Mouse (Mus musculus) forelimb bud, embryonic 11.5 days (tissue): ENCODE data around the gene Nckap5.

Experiments used
- DNase-seq: peaks from one replicate; pipeline ENCODE4 v3.0.0-alpha.2; 2012; ENCODE audit warnings: low read depth, low spot score

The Nckap5 gene

DNA sequence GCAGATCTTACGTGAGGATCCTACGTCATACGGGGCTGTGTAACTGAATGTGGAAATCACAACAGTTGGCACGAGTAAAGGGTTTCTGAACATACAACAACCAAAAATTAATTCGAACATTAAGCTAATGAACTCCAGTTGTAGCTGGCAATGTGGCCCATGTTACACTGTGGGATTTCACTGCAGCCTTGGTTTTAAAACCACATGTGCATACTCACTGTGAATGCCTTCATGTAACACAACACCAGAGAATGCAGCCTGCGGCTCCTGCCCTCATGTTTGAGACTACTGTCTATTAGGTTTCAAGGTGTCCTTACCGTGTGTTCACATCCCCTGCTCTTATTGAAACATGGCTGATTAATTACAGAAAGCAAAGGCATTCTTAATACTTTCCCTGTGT, 269.7 kb downstream of the Nckap5 start:
- peak; percentile 60 for DNase-seq

DNA sequence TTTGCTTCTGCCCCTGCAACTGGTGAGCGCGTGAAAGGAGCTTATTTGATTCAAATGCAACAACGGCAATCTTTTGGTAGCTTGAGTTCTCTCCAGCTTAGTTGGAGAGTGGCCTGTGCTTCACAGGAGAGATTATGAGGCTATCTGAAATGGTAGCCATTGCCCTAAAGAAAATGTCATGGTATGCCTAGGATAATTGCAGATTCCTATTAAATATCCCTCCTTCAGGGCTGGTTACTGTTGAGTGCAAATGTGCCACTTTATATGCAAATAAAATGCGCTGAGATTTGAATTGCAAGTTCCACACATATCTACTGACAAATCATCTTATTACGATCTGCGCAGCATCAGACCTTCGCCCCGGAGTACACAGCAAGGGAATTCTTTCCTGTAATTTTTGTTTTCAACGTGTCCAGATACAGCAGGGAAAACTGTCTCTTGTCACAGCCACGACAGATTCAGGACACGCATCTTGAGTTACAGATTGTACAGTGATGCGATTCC, 272.8 kb downstream of the Nckap5 start:
- DNase-seq = no peak

DNA sequence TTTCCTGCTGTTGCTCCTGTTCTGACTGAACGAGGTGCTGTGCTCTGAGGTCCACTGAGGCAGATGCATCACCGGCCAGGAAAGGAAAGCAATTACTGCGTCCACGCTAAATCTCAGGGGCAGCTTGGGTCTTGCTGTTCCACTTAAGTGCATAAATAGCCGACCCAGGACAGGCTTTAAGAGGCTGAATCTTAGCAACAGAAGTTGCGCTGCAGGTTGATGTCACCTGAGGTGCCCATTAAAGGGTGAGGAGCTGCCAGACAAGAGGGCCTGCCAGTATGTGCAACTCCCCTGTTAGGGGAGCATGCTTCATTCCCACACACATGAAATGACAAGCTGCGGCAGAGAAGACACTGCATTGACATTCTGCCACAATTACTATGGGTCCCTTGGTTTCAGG, 282.6 kb downstream of the Nckap5 start:
- no peak for DNase-seq

DNA sequence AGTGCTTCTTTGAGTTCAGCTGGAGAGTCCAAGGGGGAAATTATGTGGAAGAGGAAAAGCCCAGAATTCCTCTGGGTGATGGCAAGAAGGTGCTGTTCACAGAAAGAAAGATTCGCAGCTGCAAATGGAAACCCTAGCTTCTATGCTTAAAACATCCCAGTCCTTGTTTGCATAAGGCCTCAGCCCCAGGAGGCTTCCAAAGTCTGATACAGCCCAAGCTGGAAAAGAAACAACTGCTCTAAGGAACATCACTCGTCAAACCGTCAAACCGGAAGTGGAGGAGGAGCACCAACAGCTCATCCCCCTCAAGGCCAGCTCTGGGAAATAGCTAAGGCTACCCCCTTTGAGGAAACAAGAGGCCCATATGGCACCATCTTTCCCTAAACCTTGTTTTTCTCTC, 286.1 kb downstream of the Nckap5 start:
- DNase-seq = no peak

DNA sequence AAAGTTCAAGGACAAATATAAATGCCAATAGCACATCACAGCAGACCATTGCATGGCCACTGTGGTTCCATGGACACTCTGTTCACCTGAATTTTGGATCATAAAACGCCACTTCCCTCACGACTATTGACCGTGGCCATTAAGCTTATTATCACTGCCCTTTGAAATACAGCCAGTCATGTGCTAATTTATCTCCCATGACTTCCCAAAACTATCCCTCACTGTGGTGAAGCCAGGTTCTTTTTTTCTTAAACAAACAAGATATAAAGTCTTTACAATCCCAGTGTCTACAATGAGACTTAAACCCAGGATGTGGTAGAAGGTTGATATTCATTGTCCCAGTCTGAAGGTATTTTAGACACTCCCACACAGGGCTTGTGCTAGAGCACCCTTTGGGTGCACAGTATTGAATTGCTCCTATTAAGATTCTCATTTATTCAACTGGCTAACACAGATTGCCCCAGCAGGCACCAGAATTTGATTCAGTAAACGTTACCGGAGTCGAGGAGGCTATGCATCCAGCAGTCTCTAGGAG, 293.3 kb downstream of the Nckap5 start:
- DNase-seq = no peak

DNA sequence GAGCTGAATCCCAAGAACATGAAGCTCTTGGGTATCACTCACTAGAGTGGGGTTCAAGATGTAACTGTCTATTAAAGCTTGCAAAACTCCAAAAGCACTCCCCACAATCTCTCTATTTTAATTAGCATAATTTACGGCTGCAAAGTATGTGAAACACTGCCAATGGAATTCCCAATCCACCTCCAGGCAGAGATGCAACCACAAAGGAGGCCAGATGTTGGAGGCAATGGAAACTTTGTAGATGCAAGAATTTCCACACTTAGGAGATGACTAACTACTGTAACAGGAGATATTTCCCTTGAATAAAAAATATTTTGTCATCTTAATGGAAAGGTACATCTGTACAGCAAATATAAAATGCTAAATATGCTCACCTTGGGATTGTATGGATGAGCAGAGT, 295.1 kb downstream of the Nckap5 start:
- no peak for DNase-seq

DNA sequence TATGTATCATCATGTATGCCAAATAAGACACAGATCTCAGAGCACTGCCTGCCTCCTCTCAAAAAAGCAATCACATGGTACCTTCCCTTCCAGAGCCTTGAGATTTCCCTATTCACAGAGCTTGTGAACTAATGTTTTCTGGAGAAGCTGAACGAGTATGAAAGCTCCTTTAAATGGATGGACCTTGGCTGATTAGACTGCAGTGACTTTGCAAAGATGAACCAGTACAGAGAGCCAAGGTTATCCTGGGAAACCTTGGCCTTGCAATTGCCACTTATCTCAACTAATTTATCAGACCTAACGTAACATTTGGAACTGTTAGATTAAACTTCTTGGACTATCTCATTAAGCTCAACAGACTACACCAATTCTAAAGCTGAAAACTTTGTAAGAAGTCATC, 296.6 kb downstream of the Nckap5 start:
- no peak for DNase-seq

DNA sequence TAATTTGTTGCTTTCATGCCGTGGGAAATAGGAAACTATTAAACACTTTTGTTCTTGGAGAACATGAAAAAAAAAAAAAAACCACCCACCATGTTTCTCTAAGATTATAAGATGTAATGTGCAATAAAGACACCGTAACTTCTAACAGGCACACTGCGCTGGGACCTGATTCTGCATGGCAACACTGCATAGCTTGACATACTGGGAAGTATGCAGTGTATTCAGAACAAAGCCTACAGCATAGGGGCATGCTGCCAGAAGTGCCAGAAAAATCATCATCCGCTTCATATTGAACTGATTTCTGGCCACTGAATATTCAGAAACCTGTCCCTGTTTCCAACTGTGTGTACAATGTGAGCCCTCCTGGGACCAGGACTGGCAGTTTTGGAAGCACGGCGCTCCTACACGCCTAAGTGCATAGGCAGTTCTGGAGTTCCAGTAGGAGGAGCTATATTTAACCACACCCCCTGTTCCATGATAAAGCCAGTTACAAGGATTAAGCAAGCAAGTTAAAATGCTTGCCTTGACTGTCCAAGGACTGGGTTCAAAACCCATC, 302.5 kb downstream of the Nckap5 start:
- DNase-seq = no peak

DNA sequence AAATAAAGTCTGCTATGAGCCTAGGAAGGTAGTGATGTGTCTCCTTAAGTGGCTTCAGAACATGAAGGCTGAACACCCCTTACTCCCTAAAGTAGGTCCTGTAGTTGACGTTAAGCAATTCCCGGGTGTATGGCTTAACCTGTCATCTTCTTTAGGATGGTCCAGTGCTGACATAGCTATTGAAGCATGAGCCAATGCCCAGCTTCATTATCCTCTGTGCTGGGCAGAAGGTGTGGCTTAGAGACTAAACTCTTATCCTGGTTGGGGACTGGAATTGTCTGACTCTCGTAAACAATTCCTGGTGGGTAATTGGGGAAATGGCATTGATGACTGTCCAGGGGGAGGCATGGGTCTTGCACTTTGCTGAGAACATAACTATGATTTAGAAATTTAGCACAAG, 312.5 kb downstream of the Nckap5 start:
- DNase-seq = no peak

DNA sequence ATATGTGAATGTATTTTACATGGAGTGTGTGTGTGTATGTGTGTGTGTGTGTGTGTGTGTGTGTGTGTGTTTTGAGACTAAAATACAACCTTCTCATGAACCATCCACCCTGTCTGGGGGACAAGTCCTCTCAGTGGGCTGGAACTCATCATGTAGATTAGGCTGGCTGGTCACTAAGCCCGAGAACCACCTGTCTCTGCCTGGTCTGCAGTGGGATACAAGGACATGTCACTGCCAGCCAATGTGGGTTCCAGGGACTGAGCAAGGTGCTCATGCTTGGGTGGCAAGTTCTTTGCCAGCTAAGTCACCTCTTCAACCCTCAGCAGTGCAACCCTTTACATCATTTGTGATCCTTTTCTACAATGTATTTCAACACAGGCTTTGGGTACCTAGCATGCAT, 313.2 kb downstream of the Nckap5 start:
- no peak for DNase-seq

DNA sequence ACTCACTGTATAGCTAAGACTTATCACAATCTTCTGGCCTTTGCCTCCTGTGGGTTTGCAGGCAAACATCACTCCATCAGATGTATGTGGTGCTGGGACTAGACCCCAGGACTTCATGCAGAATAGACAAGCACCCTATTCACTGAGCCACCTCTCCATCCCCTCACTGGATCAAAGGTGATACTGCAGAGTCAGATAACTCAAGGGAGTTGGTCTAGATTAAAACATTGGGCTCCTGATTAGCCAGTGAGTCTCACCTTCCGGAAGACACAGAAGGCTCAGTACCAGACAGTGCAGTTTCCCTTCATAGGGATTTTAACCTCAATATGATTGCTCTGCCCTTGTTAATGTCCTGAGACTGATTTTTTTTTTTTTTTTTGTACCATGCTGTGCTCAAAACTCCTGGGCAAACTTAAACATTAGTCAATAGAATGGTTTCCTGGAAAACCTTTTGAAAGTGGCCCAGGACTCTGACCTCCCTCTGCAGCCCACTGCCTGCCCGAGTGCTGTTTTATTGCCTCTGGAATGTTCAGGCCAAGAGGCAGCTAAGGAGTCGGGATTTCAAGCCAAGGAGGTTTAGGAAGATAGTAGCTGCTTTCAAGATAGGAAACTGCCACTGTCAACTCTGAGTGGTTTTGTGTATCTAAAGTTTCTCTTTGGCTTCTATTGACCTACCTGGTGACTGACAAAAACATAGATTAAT, 315.4 kb downstream of the Nckap5 start:
- DNase-seq = no peak

DNA sequence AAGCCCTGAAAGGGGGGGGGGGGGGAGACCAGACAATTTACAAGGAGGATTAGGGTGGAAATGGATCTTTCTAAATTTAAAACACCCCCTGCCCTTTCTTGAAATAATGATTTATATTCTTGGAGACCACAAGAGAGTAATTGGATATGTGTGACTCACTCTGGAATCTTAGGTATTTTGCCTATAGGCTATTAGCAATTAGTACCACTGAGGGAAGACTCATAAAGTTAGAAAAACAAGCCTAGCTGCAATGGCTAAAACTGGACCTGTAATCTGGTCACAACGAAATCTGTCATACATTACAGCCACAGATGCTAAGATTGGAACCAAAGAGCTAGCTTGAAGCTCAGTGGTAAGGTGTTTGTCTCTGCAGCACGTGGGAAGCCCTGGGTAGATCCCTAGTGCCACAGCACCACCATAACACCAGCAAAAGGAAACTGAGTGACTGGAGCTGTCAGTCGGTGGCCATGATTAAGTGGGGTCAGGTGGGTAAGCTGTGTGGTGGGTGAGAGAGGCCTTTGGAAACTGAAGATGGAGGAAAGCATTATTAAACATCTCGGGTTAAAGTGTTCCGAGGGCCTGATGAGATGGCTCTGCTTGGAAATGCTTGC, 318.7 kb downstream of the Nckap5 start:
- peak; percentile 57 for DNase-seq

DNA sequence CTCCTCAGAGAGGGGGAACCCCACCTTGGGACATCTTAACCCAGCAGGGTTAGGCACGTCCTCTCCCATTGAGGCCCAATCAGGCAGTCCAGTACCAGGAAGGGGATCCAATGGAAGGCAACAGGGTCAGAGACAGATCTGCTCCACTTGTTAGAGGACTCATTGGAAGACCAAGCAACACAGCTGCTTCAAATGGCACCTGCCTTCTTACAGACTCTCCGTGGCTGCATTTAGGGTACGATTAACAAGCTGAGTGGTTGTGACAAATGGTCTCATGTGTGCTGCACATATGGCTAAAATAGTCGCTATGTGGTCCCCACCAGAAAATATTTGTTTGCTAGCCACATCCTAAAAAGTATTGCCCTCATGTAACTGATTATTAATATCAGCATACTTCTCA, 325.9 kb downstream of the Nckap5 start:
- no peak for DNase-seq

DNA sequence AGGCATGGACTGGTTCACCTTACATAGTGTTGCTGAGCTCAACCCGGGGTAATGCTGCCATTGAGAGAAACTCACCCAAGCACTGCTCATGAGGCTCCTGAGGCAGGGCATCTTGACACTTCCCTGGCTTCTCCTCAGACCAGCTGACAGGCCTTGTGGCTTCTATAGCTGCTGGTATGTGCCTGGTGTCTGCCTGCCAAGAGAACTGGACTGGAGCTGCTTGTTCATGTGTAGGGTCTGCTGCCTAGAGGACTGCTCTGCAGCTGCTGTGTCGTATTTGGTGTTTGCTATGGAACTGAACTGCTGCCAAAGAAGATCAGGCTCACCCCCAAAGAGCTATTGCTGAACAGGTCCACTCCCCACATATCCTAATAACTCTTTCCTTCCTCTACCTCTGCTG, 327.9 kb downstream of the Nckap5 start:
- DNase-seq = no peak

DNA sequence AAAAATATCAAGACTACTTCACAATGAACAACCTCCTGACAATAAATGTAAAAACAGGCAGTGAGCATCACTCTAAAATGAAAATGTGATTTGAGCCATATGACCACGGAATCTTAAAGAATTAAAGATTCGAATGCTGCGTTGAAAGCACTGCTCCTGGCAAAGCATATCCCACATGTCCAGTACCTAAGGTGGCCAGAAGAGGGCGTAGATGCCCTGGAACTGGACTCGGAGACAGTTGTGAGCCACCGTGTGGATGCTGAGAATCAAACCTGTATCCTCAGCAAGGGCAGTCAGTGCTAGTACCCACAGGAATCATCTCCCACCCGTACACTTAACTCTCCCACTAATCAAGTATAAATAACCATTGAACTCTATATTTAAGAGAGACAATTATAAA, 333.9 kb downstream of the Nckap5 start:
- no peak for DNase-seq

DNA sequence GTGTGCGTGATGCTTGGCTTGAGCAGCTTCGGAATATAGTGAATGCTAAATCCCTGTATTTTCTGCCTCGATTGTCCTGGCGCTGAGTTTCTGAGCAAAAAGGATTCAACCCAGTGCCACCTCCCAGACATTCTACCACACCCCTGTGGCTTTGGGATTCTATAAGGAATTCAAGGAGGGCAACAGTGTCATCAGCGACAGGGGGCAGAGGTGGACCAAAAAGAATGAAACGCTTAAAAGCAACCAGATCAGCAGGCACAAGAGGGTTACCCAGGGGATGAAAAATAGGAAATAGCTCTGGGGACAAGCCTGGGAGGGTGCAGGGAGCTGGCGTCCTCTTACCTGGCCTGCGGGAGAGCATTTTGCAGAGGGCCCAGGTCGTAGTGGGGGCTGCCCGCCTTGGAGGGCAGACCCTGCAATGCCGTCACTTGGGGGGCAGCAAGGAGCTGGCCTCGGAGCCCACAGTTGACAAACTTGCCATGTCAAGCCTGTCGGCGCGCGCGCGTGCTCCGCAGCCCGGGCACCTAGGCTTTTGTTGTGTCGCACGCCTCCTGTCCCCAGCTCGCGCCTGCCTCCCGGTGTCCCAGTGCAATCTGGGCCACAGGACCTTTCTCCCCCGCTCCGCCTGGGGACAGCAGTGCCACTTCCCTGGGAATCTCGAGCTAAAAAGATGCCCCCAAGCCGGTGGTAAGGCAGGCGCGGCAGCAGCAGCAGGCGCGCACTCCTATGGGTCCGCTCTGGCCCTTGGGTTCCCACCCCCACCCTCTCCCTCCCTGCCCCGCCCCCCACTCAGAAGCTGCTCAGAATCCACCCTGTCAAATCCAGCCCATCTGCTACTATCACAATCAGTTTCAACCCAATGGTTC, 338.2 kb downstream of the Nckap5 start:
- DNase-seq = peak; percentile 19

DNA sequence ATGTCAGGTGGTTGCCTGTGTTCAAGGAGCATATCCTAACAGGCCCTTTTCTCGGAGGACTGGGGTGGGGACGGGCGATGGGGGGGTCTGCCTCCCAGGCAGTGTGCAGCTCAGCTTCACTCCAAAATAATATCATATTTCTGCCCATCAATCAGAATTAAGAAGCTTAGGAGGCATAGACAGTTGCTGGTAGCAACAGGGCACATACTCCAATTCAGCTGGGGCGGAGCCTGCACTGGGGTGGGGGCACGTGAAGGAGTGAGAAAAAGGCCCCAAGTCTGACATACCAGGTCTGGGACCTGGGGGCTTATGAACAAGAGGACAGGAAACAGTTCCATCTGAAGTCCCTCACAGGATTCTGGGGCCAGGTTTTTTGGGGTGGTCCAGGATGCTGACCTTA, 339.2 kb downstream of the Nckap5 start:
- no peak for DNase-seq

DNA sequence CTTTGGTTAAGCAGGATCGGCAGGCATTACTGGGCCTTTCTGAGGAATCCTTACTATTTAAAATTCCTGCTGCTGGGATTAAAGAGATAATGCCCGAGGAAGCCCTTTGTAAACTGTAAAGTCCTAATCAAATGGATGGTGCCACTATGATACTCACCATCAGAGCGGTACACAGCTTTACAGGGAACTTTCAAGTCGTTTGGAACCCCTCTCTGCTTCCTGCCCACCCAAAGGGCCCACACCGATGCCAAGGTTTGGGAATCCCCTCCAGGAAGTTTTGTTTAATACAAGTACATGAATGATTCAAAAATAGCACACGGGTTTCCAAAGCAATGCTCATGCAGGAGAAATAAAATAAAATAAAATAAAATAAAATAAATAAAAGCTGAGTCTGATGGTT, 340.3 kb downstream of the Nckap5 start:
- DNase-seq = no peak

DNA sequence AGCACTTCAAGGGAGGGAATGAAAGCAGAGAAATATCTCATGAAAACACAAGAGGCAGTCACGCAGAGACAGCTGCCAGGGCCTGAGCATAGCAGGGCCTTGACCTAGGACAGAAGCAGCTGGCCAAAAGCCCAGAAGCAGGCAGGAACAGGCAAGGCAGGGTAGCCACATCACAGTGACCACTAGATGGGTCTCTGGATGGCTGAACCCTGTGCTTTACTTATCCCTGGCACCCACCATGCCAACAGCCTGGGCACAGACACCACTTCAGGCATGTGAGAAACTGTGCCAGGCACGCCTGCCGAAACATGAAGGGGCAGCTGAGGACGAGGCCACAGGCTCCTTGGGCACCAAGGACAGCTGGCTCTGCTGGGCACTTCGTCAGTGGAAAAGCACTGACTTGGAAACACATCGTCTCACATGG, 345.9 kb downstream of the Nckap5 start:
- no peak for DNase-seq

DNA sequence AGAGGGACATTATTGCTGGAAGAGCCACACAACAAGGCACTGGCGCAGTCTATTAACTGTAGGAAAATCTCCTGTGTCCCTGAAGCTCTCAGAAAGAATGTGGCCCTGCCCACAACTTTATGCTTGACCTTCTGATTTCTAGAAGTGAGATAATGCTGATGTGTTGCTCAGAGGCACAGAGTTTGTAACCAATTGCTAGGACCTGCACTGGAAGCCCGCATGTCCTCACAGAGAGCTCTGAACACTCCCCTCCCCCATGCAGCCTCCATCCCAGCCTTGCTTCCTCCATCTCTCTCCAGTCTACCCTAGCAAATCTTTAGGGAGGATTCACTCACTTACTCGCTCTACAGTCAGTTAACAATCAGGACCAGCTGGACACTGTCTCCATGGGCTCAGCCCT, 346.9 kb downstream of the Nckap5 start:
- no peak for DNase-seq

DNA sequence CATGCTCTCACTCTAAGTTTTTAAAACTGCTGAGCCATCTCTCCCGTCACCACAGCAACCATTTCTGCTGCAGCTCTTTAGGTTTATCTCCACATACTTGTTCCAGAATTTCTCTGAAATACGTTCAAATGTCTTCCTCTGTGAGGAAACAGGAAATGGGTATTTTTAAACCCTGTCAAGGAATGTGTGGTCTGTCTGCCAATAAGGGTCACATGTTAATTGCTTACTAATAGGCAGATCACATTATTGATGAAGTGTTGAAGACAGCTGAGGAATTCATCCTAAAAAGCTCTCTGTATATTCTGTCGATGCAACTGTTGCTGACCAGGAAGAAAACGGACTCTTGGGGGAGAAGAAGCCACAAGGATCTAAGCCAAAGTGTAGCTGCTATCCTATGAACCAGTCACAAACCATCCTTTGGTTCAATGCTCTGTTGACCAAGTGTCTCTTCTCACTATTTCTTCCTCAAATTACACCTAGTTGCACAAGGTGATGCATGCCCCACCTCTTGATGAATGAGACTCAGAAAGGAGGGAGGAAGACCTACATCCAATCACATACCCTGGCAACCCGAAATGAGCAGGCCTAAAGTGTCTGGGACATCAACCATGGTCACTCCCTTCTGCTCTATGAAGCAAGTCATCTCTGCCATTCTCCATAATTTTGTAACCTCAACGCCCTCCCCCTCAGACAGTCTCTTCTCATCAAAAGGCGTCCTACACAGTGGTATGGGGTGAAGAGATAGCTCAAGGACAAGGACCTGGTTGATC, 349.0 kb downstream of the Nckap5 start:
- DNase-seq = no peak
